Mouse (Mus musculus): ENCODE results near the gene Rxrg. TPM values are rescaled to one million over a fixed set of nuclear protein-coding genes. Genes with fewer than 3 reads are reported as not detected.

Gene Rxrg
- total and polyA plus RNA-seq, 3 experiments = 0.11 TPM; not detected in 2

GRCm38 (mm10) chr1:167652336-167652735, 54.2 kb downstream of the Rxrg start:
- Histone ChIP-seq H3K36me3 (replicated peaks) (no peaks in the 10 kb centered on the region), H3K4me3 (ENCODE audit: low read depth, low read length) (no peak overlapping the region), H3K27me3 (ENCODE audit: insufficient read depth, low read length) (no peaks in the 10 kb centered on the region), H3K4me1 (ENCODE audit: insufficient read depth, low read depth, low read length) (no peaks in the 10 kb centered on the region), H3K9me3 (replicated peaks) (peaks cover 68% of the 10 kb centered on the region)
- ATAC-seq (ENCODE audit: extremely low read depth, insufficient number of reproducible peaks, low FRiP score, poor library complexity, severe bottlenecking) = no peak
- TF ChIP-seq TAL1 (conservative IDR thresholded peaks at IDR 0.05; ENCODE audit: low read depth, low read length) (no peak), CTCF (IDR thresholded peaks at IDR 0.05; ENCODE audit: low read depth, low read length) (no peak), GATA2 (IDR thresholded peaks at IDR 0.05; ENCODE audit: borderline replicate concordance, low read depth, low read length) (no peak), GATA1 (IDR thresholded peaks at IDR 0.05; ENCODE audit: borderline replicate concordance, low read length) (no peak), POLR2AphosphoS5 (IDR thresholded peaks at IDR 0.05; ENCODE audit: insufficient replicate concordance, low read depth, low read length) (no peak)
- DNase-seq (ENCODE audit: low spot score) = no peak

- Histone ChIP-seq H3K4me3 (ENCODE audit: low read depth, low read length) (no peak overlapping the region), H3K36me3 (replicated peaks) (no peaks in the 10 kb centered on the region), H3K4me1 (ENCODE audit: insufficient read depth, low read depth, low read length) (no peaks in the 10 kb centered on the region), H3K27me3 (ENCODE audit: insufficient read depth, low read length) (no peaks in the 10 kb centered on the region), H3K9me3 (replicated peaks) (peaks cover 74% of the 10 kb centered on the region)
- no peak for ATAC-seq (ENCODE audit: extremely low read depth, insufficient number of reproducible peaks, low FRiP score, poor library complexity, severe bottlenecking)
- DNase-seq (ENCODE audit: low spot score) = no peak
- TF ChIP-seq CTCF (IDR thresholded peaks at IDR 0.05; ENCODE audit: low read depth, low read length) (no peak), TAL1 (conservative IDR thresholded peaks at IDR 0.05; ENCODE audit: low read depth, low read length) (no peak), GATA1 (IDR thresholded peaks at IDR 0.05; ENCODE audit: borderline replicate concordance, low read length) (no peak), POLR2AphosphoS5 (IDR thresholded peaks at IDR 0.05; ENCODE audit: insufficient replicate concordance, low read depth, low read length) (no peak), GATA2 (IDR thresholded peaks at IDR 0.05; ENCODE audit: borderline replicate concordance, low read depth, low read length) (no peak)
Measured at GRCm38 (mm10) chr1:167659065-167659464, 60.9 kb downstream of the Rxrg start.

- Histone ChIP-seq H3K4me3 (ENCODE audit: low read depth, low read length) (no peak overlapping the region), H3K4me1 (ENCODE audit: insufficient read depth, low read depth, low read length) (no peaks in the 10 kb centered on the region), H3K9me3 (replicated peaks) (peaks cover 73% of the 10 kb centered on the region), H3K27me3 (ENCODE audit: insufficient read depth, low read length) (no peaks in the 10 kb centered on the region), H3K36me3 (replicated peaks) (no peaks in the 10 kb centered on the region)
- no peak for TF ChIP-seq GATA2 (IDR thresholded peaks at IDR 0.05; ENCODE audit: borderline replicate concordance, low read depth, low read length)
- ATAC-seq (ENCODE audit: extremely low read depth, insufficient number of reproducible peaks, low FRiP score, poor library complexity, severe bottlenecking) = no peak
- DNase-seq (ENCODE audit: low spot score) = no peak
Measured at GRCm38 (mm10) chr1:167660521-167661101, 62.4 kb downstream of the Rxrg start.

DNA sequence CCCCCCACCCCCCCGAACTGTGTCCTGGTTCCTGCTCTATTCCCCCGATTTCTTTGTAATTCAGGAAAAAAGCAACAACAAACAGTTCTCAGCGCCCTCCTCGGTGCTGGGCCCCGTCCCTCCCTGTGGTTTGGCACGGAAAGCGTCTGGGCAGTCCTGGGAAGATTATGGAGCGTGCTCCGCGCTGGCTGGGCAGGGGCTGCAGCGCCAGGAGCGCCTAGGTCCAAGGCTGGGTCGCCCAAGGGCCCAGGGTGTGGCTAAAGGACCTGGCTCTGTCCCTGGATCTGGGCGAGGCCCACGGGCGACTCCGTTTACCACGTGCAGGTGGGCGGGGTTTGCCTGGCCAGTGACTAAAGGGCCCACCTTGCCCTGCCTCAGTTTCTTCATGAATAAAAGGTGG, 62.9 kb downstream of the Rxrg start:
- TF ChIP-seq GATA2 (IDR thresholded peaks at IDR 0.05; ENCODE audit: borderline replicate concordance, low read depth, low read length) (no peak), CTCF (IDR thresholded peaks at IDR 0.05; ENCODE audit: low read depth, low read length) (no peak), GATA1 (IDR thresholded peaks at IDR 0.05; ENCODE audit: borderline replicate concordance, low read length) (no peak), TAL1 (conservative IDR thresholded peaks at IDR 0.05; ENCODE audit: low read depth, low read length) (no peak), POLR2AphosphoS5 (IDR thresholded peaks at IDR 0.05; ENCODE audit: insufficient replicate concordance, low read depth, low read length) (no peak)

GRCm38 (mm10) chr1:167663136-167663535, 65.0 kb downstream of the Rxrg start:
- DNase-seq (ENCODE audit: low spot score) (no peak), ATAC-seq (ENCODE audit: extremely low read depth, insufficient number of reproducible peaks, low FRiP score, poor library complexity, severe bottlenecking) (no peak)
- H3K27me3 ChIP-seq (ENCODE audit: insufficient read depth, low read length) = no peaks in the 10 kb centered on the region

More for the DNA sequence above, 62.9 kb downstream of the Rxrg start:
- no peaks in the 10 kb centered on the region for H3K27me3 ChIP-seq (ENCODE audit: insufficient read depth, low read length)
- H3K36me3 ChIP-seq (replicated peaks) = no peaks in the 10 kb centered on the region
- H3K4me1 ChIP-seq (ENCODE audit: insufficient read depth, low read depth, low read length) = no peaks in the 10 kb centered on the region
- H3K4me3 ChIP-seq (ENCODE audit: low read depth, low read length) = no peak overlapping the region; the same call in 1 of the 2 replicates
- DNase-seq (ENCODE audit: low spot score) = no peak
- ATAC-seq (ENCODE audit: extremely low read depth, insufficient number of reproducible peaks, low FRiP score, poor library complexity, severe bottlenecking) = no peak
- H3K9me3 ChIP-seq (replicated peaks) = peaks cover 73% of the 10 kb centered on the region

DNA sequence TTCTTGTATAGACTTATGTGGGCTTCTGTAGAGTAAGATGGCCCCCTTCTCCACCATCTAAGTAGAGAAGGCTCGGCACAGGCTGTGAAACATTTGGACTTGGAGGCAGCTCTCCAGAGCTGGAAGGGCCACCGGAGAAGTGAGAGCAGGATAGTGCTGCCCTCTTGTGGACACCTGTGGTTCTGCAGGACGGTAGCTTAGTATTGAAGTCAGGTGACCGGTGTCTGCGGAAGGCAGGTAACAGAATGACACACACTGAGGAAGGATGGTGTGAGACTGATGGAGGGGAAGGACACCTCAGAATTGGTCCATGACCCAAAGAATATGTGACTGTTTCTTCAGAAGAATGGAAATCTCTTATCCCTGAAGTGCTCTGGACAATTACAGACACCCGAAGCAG, 71.6 kb downstream of the Rxrg start:
- Histone ChIP-seq H3K27me3 (ENCODE audit: insufficient read depth, low read length) (no peaks in the 10 kb centered on the region), H3K4me1 (ENCODE audit: insufficient read depth, low read depth, low read length) (no peaks in the 10 kb centered on the region), H3K9me3 (replicated peaks) (peaks cover 61% of the 10 kb centered on the region), H3K36me3 (replicated peaks) (no peaks in the 10 kb centered on the region), H3K4me3 (ENCODE audit: low read depth, low read length) (no peak overlapping the region)
- no peak for TF ChIP-seq GATA1 (IDR thresholded peaks at IDR 0.05; ENCODE audit: borderline replicate concordance, low read length)
- peak; percentile 74 for TF ChIP-seq CTCF (IDR thresholded peaks at IDR 0.05; ENCODE audit: low read depth, low read length)
- ATAC-seq (ENCODE audit: extremely low read depth, insufficient number of reproducible peaks, low FRiP score, poor library complexity, severe bottlenecking) (no peak), DNase-seq (ENCODE audit: low spot score) (no peak)

More at GRCm38 (mm10) chr1:167663136-167663535, 65.0 kb downstream of the Rxrg start:
- TF ChIP-seq GATA1 (IDR thresholded peaks at IDR 0.05; ENCODE audit: borderline replicate concordance, low read length) (no peak), TAL1 (conservative IDR thresholded peaks at IDR 0.05; ENCODE audit: low read depth, low read length) (no peak), POLR2AphosphoS5 (IDR thresholded peaks at IDR 0.05; ENCODE audit: insufficient replicate concordance, low read depth, low read length) (no peak), GATA2 (IDR thresholded peaks at IDR 0.05; ENCODE audit: borderline replicate concordance, low read depth, low read length) (no peak), CTCF (IDR thresholded peaks at IDR 0.05; ENCODE audit: low read depth, low read length) (no peak)
- Histone ChIP-seq H3K9me3 (replicated peaks) (peaks cover 59% of the 10 kb centered on the region), H3K4me3 (ENCODE audit: low read depth, low read length) (no peak overlapping the region), H3K4me1 (ENCODE audit: insufficient read depth, low read depth, low read length) (no peaks in the 10 kb centered on the region), H3K36me3 (replicated peaks) (no peaks in the 10 kb centered on the region)

All from G1E (cell line).